Mouse (Mus musculus) induced T-regulatory cell, adult 2 months (primary cell): ENCODE data around the gene Agpat4.
A peak's percentile ranks its signal among the peaks of the same experiment; 100 is the strongest.

Experiments
- DNase-seq: peaks from one replicate; pipeline ENCODE4 v3.0.0-alpha.2; 2012; ENCODE audit warnings: low read depth

Gene Agpat4

GRCm38 (mm10) chr17:12118561-12118925, at the start of gene Agpat4:
TSS of gene Agpat4 (plus strand) at chr17:12118704.
- no peak for DNase-seq

- no peak for DNase-seq
Observed at GRCm38 (mm10) chr17:12076816-12077215, 41.7 kb upstream of the Agpat4 start.

- DNase-seq = peak; percentile 37
Observed at GRCm38 (mm10) chr17:12080656-12081495, 37.6 kb upstream of the Agpat4 start.

- DNase-seq = no peak
Observed at GRCm38 (mm10) chr17:12082201-12082600, 36.3 kb upstream of the Agpat4 start.

GRCm38 (mm10) chr17:12090261-12090927, 28.1 kb upstream of the Agpat4 start:
- DNase-seq = no peak

GRCm38 (mm10) chr17:12092901-12093564, 25.5 kb upstream of the Agpat4 start:
- DNase-seq = no peak

- no peak for DNase-seq
Observed at GRCm38 (mm10) chr17:12094016-12094415, 24.5 kb upstream of the Agpat4 start.

- DNase-seq = no peak
Observed at GRCm38 (mm10) chr17:12094827-12095590, 23.5 kb upstream of the Agpat4 start.

- DNase-seq = no peak
Observed at GRCm38 (mm10) chr17:12099415-12099814, 19.1 kb upstream of the Agpat4 start.

GRCm38 (mm10) chr17:12102326-12102725, 16.2 kb upstream of the Agpat4 start:
- DNase-seq = no peak

- DNase-seq = peak; percentile 61
Observed at GRCm38 (mm10) chr17:12103781-12104180, 14.7 kb upstream of the Agpat4 start.

- DNase-seq = no peak
Observed at GRCm38 (mm10) chr17:12104245-12104644, 14.3 kb upstream of the Agpat4 start.

- no peak for DNase-seq
Observed at GRCm38 (mm10) chr17:12104690-12105089, 13.8 kb upstream of the Agpat4 start.

GRCm38 (mm10) chr17:12106255-12106654, 12.2 kb upstream of the Agpat4 start:
- no peak for DNase-seq

GRCm38 (mm10) chr17:12113626-12114025, 4.9 kb upstream of the Agpat4 start:
- no peak for DNase-seq

- DNase-seq = no peak
Observed at GRCm38 (mm10) chr17:12115086-12115485, 3.4 kb upstream of the Agpat4 start.

GRCm38 (mm10) chr17:12118131-12118530, 373 bp upstream of the Agpat4 start:
- peak; percentile 65 for DNase-seq

GRCm38 (mm10) chr17:12118926-12119641, 580 bp downstream of the Agpat4 start:
- DNase-seq = peak; percentile 94

GRCm38 (mm10) chr17:12119675-12120074, 1.2 kb downstream of the Agpat4 start:
- peak; percentile 90 for DNase-seq

GRCm38 (mm10) chr17:12120268-12120667, 1.8 kb downstream of the Agpat4 start:
- DNase-seq = peak; percentile 62

GRCm38 (mm10) chr17:12121226-12121794, 2.8 kb downstream of the Agpat4 start:
- DNase-seq = peak; percentile 61
